Mouse (Mus musculus) lung, postnatal 10 days (tissue): ENCODE results near the gene Fhl2.
A peak's percentile ranks its signal among the peaks of the same experiment; 100 is the strongest.

Source experiments
- DNase-seq: peaks from one replicate; pipeline ENCODE4 v3.0.0; 2021

Gene Fhl2

GRCm38 (mm10) chr1:43196661-43197241 is at the start of gene Fhl2:
Gene Fhl2 (minus strand): TSS chr1:43196984.
- DNase-seq = no peak

GRCm38 (mm10) chr1:43245014-43245413 is 48.2 kb upstream of the Fhl2 start:
- no peak for DNase-seq

GRCm38 (mm10) chr1:43241208-43241607 is 44.4 kb upstream of the Fhl2 start:
- DNase-seq = no peak

- DNase-seq = no peak
Measured at GRCm38 (mm10) chr1:43239796-43240313, 43.1 kb upstream of the Fhl2 start.

- DNase-seq = no peak
Measured at GRCm38 (mm10) chr1:43238471-43238870, 41.7 kb upstream of the Fhl2 start.

GRCm38 (mm10) chr1:43237360-43238235 is 40.8 kb upstream of the Fhl2 start:
- DNase-seq = no peak

- DNase-seq = no peak
Measured at GRCm38 (mm10) chr1:43225531-43226151, 28.9 kb upstream of the Fhl2 start.

- DNase-seq = no peak
Measured at GRCm38 (mm10) chr1:43224943-43225342, 28.2 kb upstream of the Fhl2 start.

GRCm38 (mm10) chr1:43224171-43224570 is 27.4 kb upstream of the Fhl2 start:
- peak; percentile 21 for DNase-seq

- no peak for DNase-seq
Measured at GRCm38 (mm10) chr1:43223097-43223496, 26.3 kb upstream of the Fhl2 start.

- no peak for DNase-seq
Measured at GRCm38 (mm10) chr1:43218016-43218680, 21.4 kb upstream of the Fhl2 start.

GRCm38 (mm10) chr1:43215601-43216000 is 18.8 kb upstream of the Fhl2 start:
- no peak for DNase-seq

GRCm38 (mm10) chr1:43211274-43211673 is 14.5 kb upstream of the Fhl2 start:
- DNase-seq = peak; percentile 24

GRCm38 (mm10) chr1:43210285-43210684 is 13.5 kb upstream of the Fhl2 start:
- DNase-seq = no peak

GRCm38 (mm10) chr1:43207147-43207546 is 10.4 kb upstream of the Fhl2 start:
- no peak for DNase-seq

- DNase-seq = no peak
Measured at GRCm38 (mm10) chr1:43203282-43203681, 6.5 kb upstream of the Fhl2 start.

- DNase-seq = peak; percentile 31
Measured at GRCm38 (mm10) chr1:43202226-43202625, 5.4 kb upstream of the Fhl2 start.

- DNase-seq = no peak
Measured at GRCm38 (mm10) chr1:43201796-43202195, 5.0 kb upstream of the Fhl2 start.

- DNase-seq = peak; percentile 32
Measured at GRCm38 (mm10) chr1:43199867-43200240, 3.1 kb upstream of the Fhl2 start.

- no peak for DNase-seq
Measured at GRCm38 (mm10) chr1:43199210-43199866, 2.6 kb upstream of the Fhl2 start.

GRCm38 (mm10) chr1:43196059-43196458 is 725 bp downstream of the Fhl2 start:
- DNase-seq = no peak

GRCm38 (mm10) chr1:43193423-43193822 is 3.4 kb downstream of the Fhl2 start:
- no peak for DNase-seq

- no peak for DNase-seq
Measured at GRCm38 (mm10) chr1:43192471-43192870, 4.3 kb downstream of the Fhl2 start.
